Mouse (Mus musculus): ENCODE measurements around the gene Ski.

Gene Ski

GRCm38 (mm10) chr4:155173822-155174785 lies 48.3 kb downstream of the Ski start:
- no peak for DNase-seq

DNA sequence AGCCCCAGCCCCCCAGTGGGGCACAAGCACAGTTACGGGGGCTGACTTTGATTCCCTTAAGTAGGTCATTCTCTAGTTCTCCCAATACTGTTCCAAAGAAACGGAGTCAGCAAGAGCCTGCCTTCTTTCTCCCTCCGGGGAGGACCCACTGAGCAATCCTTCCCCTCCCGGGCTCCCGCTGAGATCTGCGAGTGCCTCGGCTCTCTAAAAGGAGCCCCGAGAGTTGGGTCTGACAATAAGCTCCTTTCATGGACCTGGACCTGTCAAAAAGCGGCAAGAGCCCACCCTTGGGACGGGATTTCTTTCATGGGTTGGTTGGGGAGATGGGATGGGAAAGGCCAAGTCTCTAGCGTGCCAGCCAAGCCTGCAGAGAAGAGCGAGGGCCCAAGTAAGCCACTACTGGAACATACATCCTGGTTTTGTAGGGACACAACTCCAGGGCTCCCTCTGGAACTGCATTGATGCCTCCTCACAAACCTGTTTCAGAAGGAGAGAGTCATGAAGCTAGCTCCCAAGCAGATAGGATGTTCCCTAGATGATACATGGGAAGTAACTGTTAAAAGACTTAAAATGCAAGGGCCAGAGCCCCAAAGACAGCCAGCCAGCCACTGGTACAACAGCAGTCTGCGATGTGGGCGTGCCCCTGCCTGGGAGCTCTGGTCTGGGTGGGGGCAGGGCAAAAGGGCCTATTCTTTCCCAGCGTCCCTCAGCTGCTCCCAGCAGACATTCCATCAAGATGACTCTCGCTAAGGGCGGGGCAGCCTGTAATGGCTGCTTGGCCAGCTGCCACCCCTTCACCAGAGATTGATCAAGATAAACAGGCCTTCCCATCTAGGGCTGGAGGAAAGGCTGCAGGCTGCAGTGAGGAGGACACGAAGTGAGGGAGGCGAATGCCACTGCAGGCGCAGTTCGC lies 49.2 kb downstream of the Ski start:
- peak; percentile 78 to 81 for DNase-seq

DNA sequence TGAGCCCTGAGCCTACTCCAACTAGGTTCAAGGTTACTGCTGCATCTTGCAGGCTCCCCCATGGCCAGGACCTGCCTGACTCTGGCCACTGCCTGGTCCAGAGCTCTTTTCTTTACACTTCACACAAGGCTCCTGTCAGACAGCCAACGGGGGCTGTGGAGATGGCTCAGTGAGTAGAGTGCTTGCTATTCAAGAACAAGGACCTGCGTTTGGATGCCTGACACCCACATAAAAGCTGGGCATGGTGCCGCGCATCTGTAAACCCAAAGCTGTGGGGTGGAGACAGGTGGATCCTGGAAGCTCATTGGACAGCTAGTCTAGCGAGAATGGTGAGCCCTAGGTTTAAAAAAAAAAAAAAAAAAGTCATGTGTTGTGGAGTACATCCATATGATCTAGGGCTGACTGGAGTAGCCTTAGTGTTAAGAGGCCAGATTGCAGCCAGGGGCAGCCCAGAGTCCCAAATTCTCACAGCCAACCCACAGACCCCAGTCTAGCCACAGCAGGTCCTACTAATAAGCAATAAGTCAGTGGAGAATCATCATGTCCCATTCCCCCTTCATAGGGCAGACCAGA lies 50.3 kb downstream of the Ski start:
- DNase-seq: peak in 1 of 2 experiments; percentile 62

GRCm38 (mm10) chr4:155170614-155171212 lies 51.7 kb downstream of the Ski start:
- no peak for DNase-seq

DNA sequence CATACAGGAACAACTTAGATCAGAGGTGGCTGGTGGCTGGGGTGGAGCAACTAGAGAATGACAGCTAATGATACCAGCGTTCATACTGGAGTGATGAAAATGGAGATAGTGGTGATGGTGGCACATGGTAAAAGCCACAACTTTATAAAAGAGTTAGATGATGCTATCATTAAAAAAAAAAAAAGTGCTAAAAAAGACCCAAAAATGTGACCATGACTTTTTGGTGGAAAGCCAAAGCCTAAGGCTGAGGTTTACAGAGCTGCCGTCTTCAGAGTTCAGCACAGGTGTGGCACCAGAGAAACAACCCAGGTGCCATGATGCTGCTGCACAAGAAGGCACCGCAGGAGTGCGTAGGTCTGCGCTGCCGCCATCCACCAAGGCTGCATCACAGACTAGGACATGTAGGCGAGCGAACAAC lies 53.5 kb downstream of the Ski start:
- no peak for DNase-seq

GRCm38 (mm10) chr4:155165861-155166260 lies 56.5 kb downstream of the Ski start:
- DNase-seq: no peak

- peak; percentile 87 to 89 for DNase-seq
These were observed 57.8 kb downstream of the Ski start for GRCm38 (mm10) chr4:155164550-155164949.

- no peak for DNase-seq
These were observed 58.7 kb downstream of the Ski start for GRCm38 (mm10) chr4:155163685-155164084.

DNA sequence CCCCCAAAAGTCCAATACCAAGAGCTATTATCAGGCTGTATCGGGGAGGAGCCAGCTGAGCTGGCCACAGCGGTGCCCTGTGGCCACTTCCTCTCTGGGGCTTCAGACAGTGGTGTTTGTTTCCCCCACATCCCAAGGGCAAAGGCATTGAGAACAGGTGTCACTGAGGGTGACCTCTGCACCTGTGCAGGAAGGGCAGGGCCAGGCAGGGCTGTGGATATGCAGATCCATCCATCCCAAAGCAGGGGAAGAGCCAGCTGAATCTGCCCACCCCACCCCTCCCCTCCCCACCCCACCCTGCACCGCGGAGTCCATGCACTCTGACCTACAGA lies 59.1 kb downstream of the Ski start:
- no peak for DNase-seq

GRCm38 (mm10) chr4:155162433-155163319 lies 59.7 kb downstream of the Ski start:
- no peak for DNase-seq

DNA sequence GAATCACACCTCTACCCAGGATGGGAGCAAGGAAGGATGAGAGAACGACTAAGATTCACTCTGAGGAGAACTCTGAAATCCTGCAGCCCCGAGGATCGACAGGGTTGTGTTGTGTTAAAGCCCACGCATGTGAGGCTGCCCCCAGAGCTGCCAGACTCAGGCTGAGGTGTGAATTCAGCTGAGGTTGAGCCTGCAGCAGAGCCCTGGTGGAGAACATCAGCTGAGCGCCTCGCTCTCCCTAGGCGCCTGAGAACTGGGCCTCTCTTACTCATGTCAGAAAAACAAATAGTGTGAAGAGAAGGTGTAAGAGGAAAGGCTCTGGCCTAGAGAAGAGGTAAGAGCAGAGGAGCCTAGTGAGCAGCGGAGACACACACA lies 63.9 kb downstream of the Ski start:
- no peak for DNase-seq

DNA sequence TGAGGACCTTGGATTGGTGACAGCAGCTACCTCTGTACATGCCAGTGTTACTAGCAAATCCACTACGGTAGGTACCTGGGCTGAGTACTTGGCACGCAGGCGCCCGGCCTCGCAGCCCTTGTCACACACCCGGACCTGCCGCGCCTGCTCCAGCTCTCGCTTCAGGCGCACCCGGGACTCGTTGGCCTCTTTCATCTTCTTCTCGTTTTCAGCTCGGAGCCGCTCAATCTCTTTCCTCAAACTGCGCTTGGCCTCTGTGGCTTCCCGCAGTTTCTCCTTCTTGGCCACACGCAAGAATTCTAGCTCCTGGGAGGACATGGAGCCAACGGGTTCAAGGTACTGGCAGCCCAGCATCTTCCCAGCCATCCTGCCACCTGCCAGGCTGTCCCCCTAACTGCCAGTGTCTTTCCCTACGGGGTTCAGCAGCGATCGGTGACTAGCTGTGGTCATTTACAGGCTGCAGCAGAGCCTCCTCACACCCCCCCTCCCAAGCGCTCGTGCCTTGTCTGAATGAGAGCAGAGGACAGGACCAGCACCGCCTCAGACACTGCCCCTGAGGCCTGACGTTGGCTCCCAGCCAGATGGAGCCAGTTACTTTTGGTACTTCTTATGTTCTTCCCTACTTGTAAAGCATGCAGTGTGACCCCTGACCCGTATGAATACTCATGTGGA lies 64.4 kb downstream of the Ski start:
- peak in 1 of 2 experiments; percentile 46 for DNase-seq

- no peak for DNase-seq
These were observed 65.7 kb downstream of the Ski start for GRCm38 (mm10) chr4:155156734-155157133.

DNA sequence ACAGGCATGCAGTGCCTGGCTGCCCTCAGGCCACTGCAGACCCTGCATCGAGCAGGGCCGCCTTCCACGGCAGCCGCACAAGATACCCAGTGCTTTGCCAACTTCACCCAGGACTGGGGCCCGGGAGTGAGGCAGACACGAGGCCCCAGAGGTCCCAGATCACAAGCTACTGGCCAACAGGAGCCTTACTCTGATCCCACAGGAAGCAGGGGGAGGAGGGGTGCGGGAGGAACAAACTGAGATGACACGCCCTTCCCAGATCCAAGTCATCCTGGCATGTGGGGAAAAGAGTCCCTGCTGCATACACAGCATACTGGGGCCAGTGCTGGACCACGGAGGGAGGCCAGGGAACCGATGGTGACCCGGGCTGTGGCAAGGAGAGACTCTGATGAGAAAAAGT lies 67.4 kb downstream of the Ski start:
- no peak for DNase-seq

- no peak for DNase-seq
These were observed 68.9 kb downstream of the Ski start for GRCm38 (mm10) chr4:155153389-155154072.

DNA sequence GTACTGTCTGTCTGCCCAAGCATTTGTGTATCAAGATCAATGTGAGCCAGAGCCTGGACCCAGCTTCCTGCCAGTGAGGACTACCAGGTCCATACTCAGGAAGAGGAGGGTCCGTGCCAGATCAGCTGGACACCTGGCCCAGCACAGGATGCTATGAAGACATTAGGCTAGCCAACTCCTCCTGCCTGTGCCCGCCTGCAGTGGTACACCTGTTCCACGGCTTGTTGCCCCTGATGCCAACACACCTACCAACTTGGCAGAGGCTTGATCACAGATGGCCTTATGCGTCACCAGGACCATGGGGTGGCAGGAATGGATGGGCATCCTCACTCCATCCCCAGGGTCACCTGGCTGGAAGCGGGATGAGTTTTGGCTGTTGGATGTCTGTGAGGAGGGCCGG lies 69.9 kb downstream of the Ski start:
- DNase-seq: peak; percentile 93 to 95

DNA sequence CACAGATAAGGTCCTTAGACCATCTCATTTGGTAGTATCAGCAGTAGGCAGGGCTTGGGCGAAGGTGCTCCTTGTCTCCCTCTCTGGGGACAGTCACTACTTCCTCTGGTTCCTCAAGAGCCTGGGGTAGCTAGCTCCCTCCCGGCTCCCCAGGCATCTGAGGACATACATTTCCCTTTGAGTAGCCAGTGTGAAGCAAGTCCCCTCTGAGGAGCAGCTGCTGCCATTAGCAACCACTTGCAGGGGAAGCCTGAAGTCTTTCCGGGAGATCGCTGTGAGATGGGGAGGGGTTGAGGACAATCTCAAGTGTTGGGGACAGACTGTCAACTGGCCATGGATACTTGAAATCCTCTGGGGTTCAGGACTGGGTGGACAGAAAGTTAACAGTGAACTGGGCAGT lies 70.5 kb downstream of the Ski start:
- no peak for DNase-seq

- no peak for DNase-seq
These were observed 71.1 kb downstream of the Ski start for GRCm38 (mm10) chr4:155151221-155151788.

GRCm38 (mm10) chr4:155150276-155151113 lies 71.9 kb downstream of the Ski start:
- DNase-seq: peak; percentile 72

Data from cerebellum, postnatal 10 days (tissue).